Mouse (Mus musculus): Measurements from ENCODE around the gene Arpc5l.

The Arpc5l gene

GRCm38 (mm10) chr2:39004880-39005435 is at the start of gene Arpc5l:
TSS of gene Arpc5l (plus strand) at chr2:39005348.
- DNase-seq: peak; percentile 95

- no peak for DNase-seq
Observed at GRCm38 (mm10) chr2:38956062-38956461, 49.1 kb upstream of the Arpc5l start.

- no peak for DNase-seq
Observed at GRCm38 (mm10) chr2:38957671-38958223, 47.4 kb upstream of the Arpc5l start.

- no peak for DNase-seq
Observed at GRCm38 (mm10) chr2:38964198-38964597, 41.0 kb upstream of the Arpc5l start.

- DNase-seq: no peak
Observed at GRCm38 (mm10) chr2:38969650-38970049, 35.5 kb upstream of the Arpc5l start.

GRCm38 (mm10) chr2:38970057-38970456 is 35.1 kb upstream of the Arpc5l start:
- DNase-seq: no peak

- DNase-seq: no peak
Observed at GRCm38 (mm10) chr2:38973223-38973622, 31.9 kb upstream of the Arpc5l start.

- DNase-seq: no peak
Observed at GRCm38 (mm10) chr2:38973701-38974100, 31.4 kb upstream of the Arpc5l start.

GRCm38 (mm10) chr2:38974171-38974570 is 31.0 kb upstream of the Arpc5l start:
- DNase-seq: no peak

- no peak for DNase-seq
Observed at GRCm38 (mm10) chr2:38975181-38975580, 30.0 kb upstream of the Arpc5l start.

GRCm38 (mm10) chr2:38975941-38976805 is 29.0 kb upstream of the Arpc5l start:
- no peak for DNase-seq

- no peak for DNase-seq
Observed at GRCm38 (mm10) chr2:38977837-38978236, 27.3 kb upstream of the Arpc5l start.

- DNase-seq: no peak
Observed at GRCm38 (mm10) chr2:38983456-38983855, 21.7 kb upstream of the Arpc5l start.

GRCm38 (mm10) chr2:38986580-38986979 is 18.6 kb upstream of the Arpc5l start:
- no peak for DNase-seq

- DNase-seq: no peak
Observed at GRCm38 (mm10) chr2:38987371-38987770, 17.8 kb upstream of the Arpc5l start.

GRCm38 (mm10) chr2:38987803-38988510 is 17.2 kb upstream of the Arpc5l start:
- DNase-seq: no peak

GRCm38 (mm10) chr2:38988929-38989328 is 16.2 kb upstream of the Arpc5l start:
- no peak for DNase-seq

- no peak for DNase-seq
Observed at GRCm38 (mm10) chr2:38992004-38992403, 13.1 kb upstream of the Arpc5l start.

GRCm38 (mm10) chr2:38992452-38992851 is 12.7 kb upstream of the Arpc5l start:
- DNase-seq: no peak

- peak; percentile 88 for DNase-seq
Observed at GRCm38 (mm10) chr2:38997386-38998374, 7.5 kb upstream of the Arpc5l start, which contains the start of gene Wdr38. TSS of gene Wdr38 (plus strand) at chr2:38997476.

GRCm38 (mm10) chr2:38999381-38999780 is 5.8 kb upstream of the Arpc5l start:
- no peak for DNase-seq
